Mouse (Mus musculus): ENCODE results near the gene Tnfrsf23. TPM values are rescaled to one million over a fixed set of nuclear protein-coding genes. Genes with fewer than 3 reads are reported as not detected.

Tnfrsf23 gene
- total and polyA plus RNA-seq, 3 experiments, result 0.08 to 0.71 TPM; not detected in 1

DNA sequence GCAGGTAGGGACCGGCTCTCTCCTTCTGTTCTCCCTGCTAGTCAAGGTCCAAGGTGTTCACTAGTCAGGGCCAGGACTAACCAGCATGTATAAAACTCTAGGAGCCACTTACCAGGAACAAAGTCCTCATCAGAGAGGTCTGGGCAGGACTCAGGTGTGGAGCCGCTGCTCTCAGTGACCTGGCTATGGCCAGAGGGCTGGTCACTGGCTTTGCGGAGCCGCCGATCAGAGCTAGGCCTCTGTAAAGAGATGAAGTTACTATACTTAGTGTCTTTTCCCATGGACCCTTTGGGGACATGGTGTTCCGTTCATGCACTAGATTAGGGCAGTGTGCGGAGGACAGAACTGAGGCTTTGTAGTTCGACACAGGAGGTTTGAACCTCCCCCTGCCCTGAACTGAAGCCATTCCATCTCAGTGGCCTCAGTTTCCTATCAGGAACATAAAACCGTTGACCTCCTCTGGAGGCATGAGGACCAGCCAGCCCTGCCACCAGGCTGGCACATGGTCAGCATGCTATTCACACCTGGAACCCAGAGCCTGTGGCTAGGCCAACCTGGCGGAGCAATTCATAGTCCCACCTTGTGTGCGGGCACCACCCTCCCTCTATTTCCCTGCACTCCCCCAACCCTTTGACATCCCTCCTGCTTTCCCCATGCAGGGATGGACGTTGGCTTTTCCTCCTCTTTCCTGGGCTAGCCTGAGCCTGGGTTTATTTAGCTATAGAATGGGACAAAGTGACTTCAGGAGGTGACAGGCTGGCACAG, 7.3 kb upstream of the Tnfrsf23 start (continued):
- TF ChIP-seq JUN (IDR thresholded peaks at IDR 0.05; ENCODE audit: insufficient read depth, low read depth, low read length) (no peak), MYC (IDR thresholded peaks at IDR 0.05; ENCODE audit: low read depth, low read length) (no peak)

DNA sequence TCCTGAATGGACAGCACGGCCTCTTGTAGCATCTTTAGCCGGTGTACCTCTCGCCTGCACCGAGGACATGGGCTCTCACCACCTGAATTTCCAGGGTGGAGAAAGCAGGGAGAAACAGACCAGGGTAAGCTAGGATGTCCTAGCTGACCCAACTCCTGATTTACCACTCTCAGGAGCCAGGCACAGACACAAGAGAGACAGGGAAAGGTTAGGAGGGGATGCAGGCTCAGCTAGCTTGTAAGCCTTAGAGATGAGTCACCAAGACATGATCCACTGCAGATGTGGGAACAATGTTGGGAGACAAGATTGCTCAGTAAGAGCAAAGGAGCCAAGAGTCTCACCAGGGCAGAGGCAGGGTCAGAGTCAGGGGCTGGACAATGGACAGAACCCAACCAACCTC, 6.2 kb upstream of the Tnfrsf23 start:
- Histone ChIP-seq H3K4me2 (ENCODE audit: insufficient read depth, low read depth, poor library complexity, severe bottlenecking) (no peak overlapping the region), H3K27ac (ENCODE audit: insufficient read depth, low read depth) (no peak overlapping the region), H3K4me3 (replicated peaks in 1 of 3; ENCODE audit: low read depth in 2 of 3, low read length in 2 of 3, poor library complexity in 1 of 3) (no peak overlapping the region), H3K9ac (ENCODE audit: insufficient read depth, low read depth) (no peak overlapping the region), H3K36me3 (replicated peaks in 1 of 2; ENCODE audit: control insufficient read depth in 1 of 2, insufficient read depth in 1 of 2, low read length in 1 of 2) (peaks cover 3 to 46% of the 10 kb centered on the region in 2 experiments), H3K4me1 (ENCODE audit: control insufficient read depth in 1 of 2, insufficient read depth in 2 of 2) (no peaks in the 10 kb centered on the region), H3K9me3 (replicated peaks; ENCODE audit: low read length) (peaks cover 2% of the 10 kb centered on the region), H3K27me3 (replicated peaks) (peaks cover 3% of the 10 kb centered on the region), H3K79me2 (replicated peaks; ENCODE audit: control insufficient read depth, extremely low read depth, insufficient read depth, poor library complexity, severe bottlenecking) (no peaks in the 10 kb centered on the region)
- dilution Hi-C loops (cut with MboI; ENCODE audit: extremely low pct_ligation_motif_present, extremely low pct_unique_long_range_greater_than_20kb, low sequenced_read_pairs) (no loop called here), in situ Hi-C loops (cut with MboI; ENCODE audit: low pct_ligation_motif_present, low pct_unique_long_range_greater_than_20kb, low sequenced_read_pairs) (loop anchor here (5.0 kb wide), 1 partner anchor 95 kb away; no protein-coding TSS in a partner anchor)
- TF ChIP-seq MAX (IDR thresholded peaks at IDR 0.05; ENCODE audit: low read length) (no peak), ZC3H11A (IDR thresholded peaks at IDR 0.05; ENCODE audit: low read depth, low read length) (no peak), CHD1 (IDR thresholded peaks at IDR 0.05; ENCODE audit: low read depth, low read length) (no peak), KAT2A (IDR thresholded peaks at IDR 0.05; ENCODE audit: insufficient replicate concordance, low read length) (no peak), MAFK (IDR thresholded peaks at IDR 0.05; ENCODE audit: insufficient replicate concordance, low read length) (no peak), E2F4 (IDR thresholded peaks at IDR 0.05; ENCODE audit: insufficient replicate concordance, low read depth, low read length) (no peak), MAZ (IDR thresholded peaks at IDR 0.05; ENCODE audit: low read depth, low read length) (no peak), EP300 (IDR thresholded peaks at IDR 0.05; ENCODE audit: low read length) (no peak)
- no peak for DNase-seq (ENCODE audit: extremely low read depth)

DNA sequence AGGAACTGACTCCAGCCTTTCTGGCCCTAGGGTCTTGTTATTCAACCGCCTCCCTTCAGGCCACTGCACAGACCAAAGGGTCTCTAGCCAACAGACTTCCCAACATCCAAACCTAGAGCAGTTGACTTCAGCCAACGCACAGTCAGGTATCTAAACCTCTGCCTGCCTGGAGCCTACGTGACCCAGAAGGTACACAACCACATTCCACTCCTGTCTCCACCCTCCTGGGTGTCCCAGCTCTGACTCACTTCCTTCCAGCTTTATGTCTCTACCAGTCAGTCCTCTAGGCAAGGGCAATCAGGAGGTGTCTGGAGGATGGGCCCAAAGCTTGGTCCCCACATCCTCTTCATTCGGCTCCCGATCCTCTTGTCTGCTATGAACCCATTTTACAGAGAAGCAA, 5.5 kb upstream of the Tnfrsf23 start:
- H3K9ac ChIP-seq (ENCODE audit: insufficient read depth, low read depth), result no peak overlapping the region
- DNase-seq (ENCODE audit: extremely low read depth), result no peak
- peaks cover 3 to 46% of the 10 kb centered on the region in 2 experiments for H3K36me3 ChIP-seq (replicated peaks in 1 of 2; ENCODE audit: control insufficient read depth in 1 of 2, insufficient read depth in 1 of 2, low read length in 1 of 2)
- H3K4me1 ChIP-seq (ENCODE audit: control insufficient read depth in 1 of 2, insufficient read depth in 2 of 2), result no peaks in the 10 kb centered on the region
- dilution Hi-C loops (cut with MboI; ENCODE audit: extremely low pct_ligation_motif_present, extremely low pct_unique_long_range_greater_than_20kb, low sequenced_read_pairs), result no loop called here
- peaks cover 3% of the 10 kb centered on the region for H3K27me3 ChIP-seq (replicated peaks)
- TF ChIP-seq USF2 (conservative IDR thresholded peaks at IDR 0.05; ENCODE audit: low read depth, low read length) (no peak), MAZ (IDR thresholded peaks at IDR 0.05; ENCODE audit: low read depth, low read length) (no peak), ELF1 (IDR thresholded peaks at IDR 0.05; ENCODE audit: low read depth, low read length) (no peak), IRF4 (IDR thresholded peaks at IDR 0.05; ENCODE audit: low read depth, low read length) (no peak), TBP (conservative IDR thresholded peaks at IDR 0.05; ENCODE audit: low read depth, low read length) (no peak), E2F4 (IDR thresholded peaks at IDR 0.05; ENCODE audit: insufficient replicate concordance, low read depth, low read length) (no peak), TCF12 (IDR thresholded peaks at IDR 0.05; ENCODE audit: low read depth, low read length) (no peak), CHD1 (IDR thresholded peaks at IDR 0.05; ENCODE audit: low read depth, low read length) (no peak), SIN3A (IDR thresholded peaks at IDR 0.05; ENCODE audit: low read length) (no peak), MYC (IDR thresholded peaks at IDR 0.05; ENCODE audit: low read depth, low read length) (no peak), NRF1 (IDR thresholded peaks at IDR 0.05; ENCODE audit: low read depth, low read length) (no peak), GABPA (IDR thresholded peaks at IDR 0.05; ENCODE audit: insufficient replicate concordance, low read depth, low read length) (no peak), JUN (IDR thresholded peaks at IDR 0.05; ENCODE audit: insufficient read depth, low read depth, low read length) (no peak), JUND (conservative IDR thresholded peaks at IDR 0.05; ENCODE audit: low read depth, low read length) (no peak), ZMIZ1 (IDR thresholded peaks at IDR 0.05; ENCODE audit: low read depth, low read length) (no peak), HCFC1 (IDR thresholded peaks at IDR 0.05; ENCODE audit: low read depth, low read length) (no peak), EP300 (IDR thresholded peaks at IDR 0.05; ENCODE audit: low read length) (no peak), MAFK (IDR thresholded peaks at IDR 0.05; ENCODE audit: insufficient replicate concordance, low read length) (no peak), POLR2AphosphoS2 (IDR thresholded peaks at IDR 0.05; ENCODE audit: low read depth, low read length) (no peak)
- no peak overlapping the region for H3K4me3 ChIP-seq (replicated peaks in 1 of 3; ENCODE audit: low read depth in 2 of 3, low read length in 2 of 3, poor library complexity in 1 of 3)
- no peak overlapping the region for H3K4me2 ChIP-seq (ENCODE audit: insufficient read depth, low read depth, poor library complexity, severe bottlenecking)
- peaks cover 2% of the 10 kb centered on the region for H3K9me3 ChIP-seq (replicated peaks; ENCODE audit: low read length)
- no peak overlapping the region for H3K27ac ChIP-seq (ENCODE audit: insufficient read depth, low read depth)
- in situ Hi-C loops (cut with MboI; ENCODE audit: low pct_ligation_motif_present, low pct_unique_long_range_greater_than_20kb, low sequenced_read_pairs), result loop anchor here (5.0 kb wide), 1 partner anchor 94 kb away; no protein-coding TSS in a partner anchor
- H3K79me2 ChIP-seq (replicated peaks; ENCODE audit: control insufficient read depth, extremely low read depth, insufficient read depth, poor library complexity, severe bottlenecking), result no peaks in the 10 kb centered on the region

Measured in CH12.LX (cell line).